Mouse (Mus musculus) heart, postnatal 25 days (tissue): ENCODE results near the gene Sox13. TPM values are rescaled to one million over a fixed set of nuclear protein-coding genes. Genes with fewer than 3 reads are reported as not detected.

Experiments
- DNase-seq: peaks from one replicate; pipeline ENCODE4 v3.0.0; 2022; ENCODE audit warnings: low spot score
- intact Hi-C: fragments of 180-260 bp; cut with DNase I; formaldehyde crosslinking; loops from one replicate; pipeline ENCODE4 v1.15.1; 2025
- total RNA-seq, 2 experiments: library from RNA; stranded (reverse); gene quantifications; 2 replicates each; pipeline ENCODE4 v1.2.3; 2021

The Sox13 gene
- total RNA-seq = 10 to 100 TPM; 15.2 to 19.9 TPM

- intact Hi-C loops = loop anchor here (2.0 kb wide), 3 partner anchors 25 to 69 kb away; no protein-coding TSS in a partner anchor
- DNase-seq = peak; percentile 49
These were observed at the start of gene Sox13 for GRCm38 (mm10) chr1:133423543-133424480. Gene Sox13 (minus strand): TSS chr1:133424377.

GRCm38 (mm10) chr1:133471556-133471955 is 47.4 kb upstream of the Sox13 start:
- DNase-seq = no peak

DNA sequence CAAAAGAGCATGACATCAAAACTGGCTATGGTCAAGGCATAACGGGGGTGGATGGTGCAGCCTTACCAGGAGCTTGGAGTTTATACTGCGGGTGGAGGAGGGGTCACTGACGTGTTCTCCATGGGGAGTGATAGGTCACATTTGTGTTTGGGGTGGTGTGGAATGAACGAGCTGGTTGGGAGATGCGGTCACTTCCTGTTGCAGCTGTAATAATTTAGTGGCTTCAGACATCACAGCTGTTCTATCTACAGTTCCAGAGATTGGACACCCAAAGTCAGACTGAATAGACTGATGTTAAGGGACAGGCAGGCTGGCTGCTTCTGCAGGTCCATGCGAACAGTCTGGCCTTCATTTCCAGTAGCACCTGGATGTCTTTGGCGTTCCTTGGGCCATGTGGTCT is 46.9 kb upstream of the Sox13 start:
- intact Hi-C loops = no loop called here
- DNase-seq = peak; percentile 73

More at GRCm38 (mm10) chr1:133471556-133471955, 47.4 kb upstream of the Sox13 start:
- intact Hi-C loops = no loop called here

GRCm38 (mm10) chr1:133470242-133471025 is 46.3 kb upstream of the Sox13 start:
- intact Hi-C loops = no loop called here
- peak; percentile 64 for DNase-seq

DNA sequence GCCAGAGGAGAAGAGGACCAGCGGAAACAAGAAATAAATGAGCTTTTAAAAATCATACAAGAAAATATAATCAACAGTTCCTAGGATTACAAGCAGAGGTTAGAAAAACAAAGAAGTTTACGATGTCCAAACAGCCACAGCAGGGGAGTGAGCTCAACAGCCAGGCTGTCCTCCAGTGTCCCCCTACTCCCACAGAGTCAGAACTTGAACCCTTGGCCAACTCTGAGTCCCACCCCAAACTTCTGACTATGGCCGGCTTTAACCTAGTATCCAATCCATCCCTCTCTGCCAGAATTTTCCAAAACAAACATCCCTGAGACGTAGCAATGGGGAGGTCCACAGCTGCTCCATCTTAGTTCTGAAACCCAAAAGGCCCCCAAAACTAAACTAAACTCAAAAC is 45.0 kb upstream of the Sox13 start:
- no peak for DNase-seq
- intact Hi-C loops = no loop called here

- intact Hi-C loops = no loop called here
- no peak for DNase-seq
These were observed 44.6 kb upstream of the Sox13 start for GRCm38 (mm10) chr1:133468751-133469150.

- intact Hi-C loops = no loop called here
- no peak for DNase-seq
These were observed 43.7 kb upstream of the Sox13 start for GRCm38 (mm10) chr1:133467905-133468304.

DNA sequence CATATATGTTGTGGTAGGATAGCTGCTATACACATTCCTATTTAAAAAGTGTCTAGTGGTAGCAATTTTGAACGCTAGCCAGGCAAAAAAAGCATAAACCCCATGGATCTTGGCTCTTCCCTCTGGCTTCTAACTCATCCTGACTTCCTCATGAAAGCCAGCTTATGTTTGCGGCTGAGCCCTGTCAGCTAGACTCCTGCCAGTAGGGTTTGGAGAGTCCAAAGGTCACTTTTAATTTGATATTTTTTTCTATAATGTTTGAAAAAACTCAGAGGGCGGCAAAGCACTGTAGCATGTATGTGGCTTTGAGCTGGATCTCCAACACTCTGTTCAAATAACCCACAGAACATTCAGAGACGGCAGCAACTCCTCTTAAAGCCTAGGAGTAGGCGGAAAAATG is 39.0 kb upstream of the Sox13 start:
- intact Hi-C loops = no loop called here
- DNase-seq = no peak

DNA sequence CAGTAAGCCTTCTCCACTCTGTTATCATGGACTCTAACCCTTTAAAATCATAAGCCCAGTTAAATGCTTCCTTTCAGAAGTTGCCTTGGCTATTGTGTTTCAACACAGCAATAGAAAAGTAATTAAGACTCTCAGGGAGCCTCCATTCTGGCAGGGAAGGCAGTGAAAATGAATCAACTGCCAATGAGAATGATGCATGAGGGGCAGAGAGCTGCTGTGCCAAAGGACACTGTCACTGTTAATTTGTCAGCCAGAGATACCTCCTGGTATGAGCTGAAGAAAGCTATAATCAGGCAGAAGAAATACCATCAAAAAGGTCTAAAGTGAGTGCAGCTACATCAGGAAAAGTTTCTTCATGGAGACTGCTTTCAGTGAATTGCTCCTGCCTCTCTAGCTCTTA is 36.8 kb upstream of the Sox13 start:
- DNase-seq = no peak
- intact Hi-C loops = no loop called here

DNA sequence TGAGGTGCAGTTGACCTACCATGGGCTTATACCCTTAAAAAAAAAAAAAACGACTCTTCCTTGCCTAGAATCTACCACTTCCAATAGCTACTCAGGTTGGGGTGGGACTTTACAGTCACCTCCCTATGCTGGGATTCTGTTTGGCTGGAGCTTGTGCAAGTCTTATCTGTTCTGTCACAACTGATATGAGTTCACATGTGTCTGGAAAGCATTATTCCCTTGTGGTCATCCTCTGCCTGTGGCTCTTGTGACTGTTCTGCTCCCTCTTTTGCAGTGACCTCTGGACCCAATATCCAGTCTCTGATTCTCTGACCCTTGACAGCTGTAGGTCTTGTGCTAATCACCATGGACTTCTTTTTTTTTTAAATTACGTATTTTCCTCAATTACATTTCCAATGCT is 31.9 kb upstream of the Sox13 start:
- intact Hi-C loops = no loop called here
- no peak for DNase-seq

DNA sequence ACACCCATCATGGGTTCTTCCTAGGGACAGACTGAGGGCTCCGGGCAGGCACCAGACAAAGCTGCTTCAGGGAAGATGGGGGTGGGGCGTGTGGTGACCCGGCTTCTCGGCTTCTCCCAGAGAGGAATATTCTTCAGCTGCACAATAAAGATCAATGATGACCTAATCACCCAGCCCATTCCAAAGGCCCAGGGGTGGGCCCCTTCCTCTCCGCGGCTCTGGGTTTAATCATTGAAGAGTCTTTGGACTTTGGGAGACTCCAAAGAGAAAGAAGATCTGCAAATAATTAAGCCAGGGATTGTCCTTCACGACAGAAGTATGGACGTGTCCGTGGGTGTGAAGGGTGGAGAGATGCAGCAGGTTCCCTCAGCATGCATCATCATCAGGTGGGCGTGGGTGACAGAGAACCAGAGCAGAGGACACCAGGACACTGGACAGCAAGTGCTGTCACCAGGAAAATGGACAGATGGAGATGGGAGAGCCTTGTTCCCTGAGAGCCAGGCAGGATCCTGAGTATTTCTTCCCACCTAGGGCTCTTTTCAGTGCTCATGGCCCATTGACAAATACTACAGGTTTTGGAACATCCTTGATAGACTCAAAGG is 28.5 kb upstream of the Sox13 start:
- DNase-seq = no peak
- intact Hi-C loops = loop anchor here (2.0 kb wide), 1 partner anchor 40 kb away; no protein-coding TSS in a partner anchor

GRCm38 (mm10) chr1:133451869-133452563 is 27.8 kb upstream of the Sox13 start:
- DNase-seq = peak; percentile 24
- intact Hi-C loops = loop anchor here (2.0 kb wide), 1 partner anchor 41 kb away; no protein-coding TSS in a partner anchor

DNA sequence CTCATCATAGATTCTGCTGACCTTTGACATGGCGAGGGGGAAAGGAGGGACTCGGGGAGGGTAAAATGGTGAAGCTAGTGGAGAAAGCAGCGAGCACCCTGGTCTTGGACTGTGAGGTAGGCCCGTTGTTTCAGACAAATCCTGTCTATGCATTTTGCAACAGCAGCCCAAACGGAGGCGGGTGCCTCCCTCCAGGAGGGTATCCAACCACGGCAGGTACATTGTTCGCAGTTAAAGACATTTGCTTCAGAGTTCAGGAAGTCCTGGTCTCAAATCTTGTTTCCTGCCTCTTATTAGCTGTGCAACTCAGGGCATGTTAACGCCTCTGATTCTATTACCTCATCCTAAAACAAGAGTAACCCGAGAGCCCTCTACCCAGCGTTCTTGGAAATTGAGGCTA is 26.8 kb upstream of the Sox13 start:
- intact Hi-C loops = no loop called here
- DNase-seq = no peak

- intact Hi-C loops = loop anchor here (2.0 kb wide), 1 partner anchor 24 kb away; the partner anchor contains the start of gene Sox13
- DNase-seq = peak; percentile 70
These were observed 24.3 kb upstream of the Sox13 start for GRCm38 (mm10) chr1:133448351-133448931.

- intact Hi-C loops = no loop called here
These were observed 22.1 kb upstream of the Sox13 start for GRCm38 (mm10) chr1:133446291-133446690.

DNA sequence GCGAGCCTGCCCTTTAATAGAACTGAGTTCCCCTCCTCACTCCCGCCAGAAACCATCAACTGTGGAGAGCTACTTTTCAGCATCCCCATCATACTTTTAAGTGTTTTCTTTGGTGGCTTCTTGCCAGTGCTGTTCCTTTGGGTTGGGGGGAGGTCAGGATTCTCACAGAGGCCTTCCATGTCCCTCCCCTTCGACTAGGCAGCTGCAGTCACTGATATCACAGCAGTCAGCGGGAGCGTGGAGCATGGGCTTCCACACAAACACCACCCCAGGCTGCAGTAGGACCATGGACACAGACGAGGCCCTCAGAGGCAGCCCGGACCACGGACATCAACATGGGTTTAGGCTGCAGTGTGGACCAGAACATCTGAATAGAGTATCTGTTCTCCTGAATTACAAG is 20.1 kb upstream of the Sox13 start:
- DNase-seq = no peak
- intact Hi-C loops = no loop called here

More at GRCm38 (mm10) chr1:133446291-133446690, 22.1 kb upstream of the Sox13 start:
- DNase-seq = no peak

DNA sequence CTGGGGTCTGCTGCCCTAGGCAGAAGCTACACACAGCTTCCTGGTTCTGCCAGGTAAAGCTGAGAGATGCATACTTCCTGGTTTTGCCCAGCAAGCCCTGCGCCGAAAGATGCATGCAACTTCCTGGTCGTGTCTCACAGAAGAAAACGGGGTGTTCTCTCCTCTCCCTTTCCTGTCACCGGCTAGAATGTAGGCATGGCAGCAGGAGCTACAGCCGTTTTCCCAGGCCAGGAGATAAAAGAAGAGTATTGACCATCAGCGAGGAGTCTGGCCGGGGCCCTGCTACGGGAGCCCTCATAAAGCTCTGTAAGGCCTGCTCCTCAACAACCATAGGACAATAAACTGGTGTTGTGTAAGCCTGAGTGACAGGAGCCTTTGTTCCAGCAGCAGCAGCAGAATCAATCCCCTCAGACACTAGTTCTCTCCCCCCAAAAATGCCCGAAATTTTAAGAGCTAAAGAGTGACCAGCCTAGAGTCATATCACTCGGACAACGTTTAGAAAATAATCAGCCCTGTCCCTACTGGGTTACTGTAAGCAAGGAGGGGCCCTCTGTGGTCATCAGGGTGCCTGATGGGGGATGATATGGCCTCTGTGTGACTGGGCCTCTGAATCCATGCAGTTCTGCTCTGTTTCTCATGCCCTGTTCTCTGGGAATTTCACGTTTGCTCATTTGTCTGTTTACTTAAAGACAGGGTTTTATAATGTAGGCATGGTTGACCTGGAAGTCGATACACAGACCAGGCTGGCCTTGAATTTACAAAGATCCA is 13.9 kb upstream of the Sox13 start:
- DNase-seq = no peak
- intact Hi-C loops = no loop called here

DNA sequence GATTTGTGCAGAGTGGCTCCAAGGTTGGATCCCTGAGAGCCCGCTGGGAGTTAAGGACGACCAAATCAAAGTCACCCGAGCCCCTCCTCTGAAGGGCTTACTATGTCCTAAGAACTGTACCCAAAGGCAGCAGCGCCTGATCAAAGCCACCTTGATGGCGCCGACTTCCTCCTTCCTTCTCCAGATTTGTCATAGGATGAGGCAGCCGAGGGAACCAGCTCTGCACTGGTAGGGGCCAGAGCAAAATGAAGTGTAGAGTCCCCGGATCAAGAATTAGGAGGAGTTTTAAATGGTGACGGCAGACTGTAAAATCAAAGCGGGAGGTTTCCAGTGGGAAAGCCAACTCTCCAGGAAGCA is 10.6 kb upstream of the Sox13 start:
- DNase-seq = no peak
- intact Hi-C loops = no loop called here
